Mouse (Mus musculus) left cerebral cortex, adult 2 months (tissue): ENCODE data around the gene Gm49378. TPM values are rescaled to one million over a fixed set of nuclear protein-coding genes. Genes with fewer than 3 reads are reported as not detected.

Experiments
- DNase-seq, 2 experiments: peaks; one replicate each; pipeline ENCODE4 v3.0.0; 2021 to 2022; ENCODE audit warnings: low spot score in 2 of 2, mixed read lengths in 1 of 2; ENCODE audit errors: extremely low spot score in 1 of 2
- H3K27ac ChIP-seq: fragments of 200-600 bp; 2 replicates; pipeline ENCODE4 v1.8.1; 2022
- H3K4me3 ChIP-seq: fragments of 200-600 bp; 2 replicates; pipeline ENCODE4 v1.8.1; 2022
- CTCF ChIP-seq: fragments of 200-600 bp; IDR thresholded peaks from 2 replicates; pipeline ENCODE4 v1.8.1; 2022; ENCODE audit warnings: antibody characterized with exemption, mild to moderate bottlenecking, moderate library complexity
- intact Hi-C: fragments of 180-260 bp; cut with DNase I; formaldehyde crosslinking; loops from one replicate; pipeline ENCODE4 v1.15.1; 2025
- total RNA-seq, 2 experiments: library from RNA; stranded (reverse); gene quantifications; 2 replicates each; pipeline ENCODE4 v1.2.3; 2021

Gene Gm49378
- total RNA-seq, 2 experiments from 2014 or later: 3.5 to 6.1 TPM

DNA sequence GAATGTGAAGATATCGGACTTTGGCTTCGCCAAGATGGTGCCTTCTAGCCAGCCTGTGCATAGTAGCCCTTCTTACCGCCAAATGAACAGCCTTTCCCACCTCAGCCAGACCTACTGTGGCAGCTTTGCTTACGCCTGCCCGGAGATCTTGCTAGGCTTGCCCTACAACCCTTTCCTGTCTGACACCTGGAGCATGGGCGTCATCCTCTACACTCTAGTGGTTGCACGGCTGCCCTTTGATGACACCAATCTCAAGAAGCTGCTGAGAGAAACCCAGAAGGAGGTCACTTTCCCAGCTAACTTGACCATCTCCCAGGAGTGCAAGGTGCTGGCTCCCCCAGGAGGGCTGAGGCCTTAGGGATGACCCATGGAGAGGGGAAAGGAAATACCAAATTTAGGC lies 13.8 kb upstream of the Gm49378 start:
- DNase-seq: no peak
- intact Hi-C loops: no loop called here
- Histone ChIP-seq H3K4me3 (no peak overlapping the region), H3K27ac (no peak overlapping the region)
- TF ChIP-seq CTCF: no peak

DNA sequence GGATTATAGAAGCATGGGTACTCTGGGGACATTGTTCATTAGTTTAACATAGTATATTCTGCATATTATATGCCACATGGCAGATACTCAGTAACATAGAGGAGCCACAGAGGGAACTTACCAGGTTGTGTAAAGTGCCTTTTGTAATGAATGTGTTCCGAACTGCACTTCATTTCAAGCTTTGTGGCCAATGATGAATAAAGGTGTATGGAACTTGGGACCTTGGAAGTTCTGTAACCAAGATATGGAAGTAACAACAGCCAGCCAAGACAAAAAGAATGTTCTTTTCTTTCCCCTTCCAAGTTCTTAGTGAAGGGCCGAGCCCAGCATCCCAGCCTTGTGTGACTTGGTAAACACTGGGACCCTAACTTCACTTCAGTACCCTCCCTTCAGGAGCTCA lies 12.2 kb upstream of the Gm49378 start, which contains the start of gene Tssk4:
Tssk4 (plus strand) TSS at position 301 of the 400 bp plus-strand sequence.
- no peak for DNase-seq
- Histone ChIP-seq H3K4me3 (no peak within 1 kb of the TSS), H3K27ac (no peak within 1 kb of the TSS)
- intact Hi-C loops: no loop called here
- no peak for TF ChIP-seq CTCF

DNA sequence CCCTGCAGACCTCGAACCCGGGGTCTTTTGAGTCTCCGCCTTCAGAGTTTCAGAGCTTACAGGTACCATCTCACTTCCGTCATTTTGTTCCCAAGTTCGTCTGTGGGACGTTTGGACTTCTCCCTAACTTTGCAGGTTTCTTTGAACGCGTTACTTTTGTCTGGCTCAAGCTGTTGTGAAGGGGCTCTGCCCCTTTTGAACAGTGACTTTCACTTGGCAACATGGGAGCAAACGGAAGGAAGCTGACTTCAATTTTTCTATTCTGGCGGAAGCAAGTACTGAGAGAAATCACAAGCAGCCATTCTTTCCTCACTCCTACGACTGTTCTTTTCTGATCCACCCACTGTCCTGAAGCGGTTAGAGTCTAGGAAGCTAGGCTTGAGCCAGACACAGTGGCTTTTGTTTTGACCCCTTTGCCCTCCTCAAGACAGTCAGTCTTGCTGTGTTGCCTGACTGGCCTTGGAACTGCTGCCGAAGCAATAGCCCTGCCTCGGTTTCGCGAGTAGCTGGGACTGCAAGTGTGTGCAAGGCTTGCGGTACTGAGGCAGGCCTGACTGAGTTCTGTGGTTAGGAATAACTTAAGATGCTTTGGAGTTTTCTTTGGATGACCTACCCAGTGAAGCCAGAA lies 6.7 kb upstream of the Gm49378 start:
- intact Hi-C loops: no loop called here
- DNase-seq: no peak
- Histone ChIP-seq H3K4me3 (peak overlapping the region; percentile 91), H3K27ac (no peak overlapping the region)
- TF ChIP-seq CTCF: no peak

DNA sequence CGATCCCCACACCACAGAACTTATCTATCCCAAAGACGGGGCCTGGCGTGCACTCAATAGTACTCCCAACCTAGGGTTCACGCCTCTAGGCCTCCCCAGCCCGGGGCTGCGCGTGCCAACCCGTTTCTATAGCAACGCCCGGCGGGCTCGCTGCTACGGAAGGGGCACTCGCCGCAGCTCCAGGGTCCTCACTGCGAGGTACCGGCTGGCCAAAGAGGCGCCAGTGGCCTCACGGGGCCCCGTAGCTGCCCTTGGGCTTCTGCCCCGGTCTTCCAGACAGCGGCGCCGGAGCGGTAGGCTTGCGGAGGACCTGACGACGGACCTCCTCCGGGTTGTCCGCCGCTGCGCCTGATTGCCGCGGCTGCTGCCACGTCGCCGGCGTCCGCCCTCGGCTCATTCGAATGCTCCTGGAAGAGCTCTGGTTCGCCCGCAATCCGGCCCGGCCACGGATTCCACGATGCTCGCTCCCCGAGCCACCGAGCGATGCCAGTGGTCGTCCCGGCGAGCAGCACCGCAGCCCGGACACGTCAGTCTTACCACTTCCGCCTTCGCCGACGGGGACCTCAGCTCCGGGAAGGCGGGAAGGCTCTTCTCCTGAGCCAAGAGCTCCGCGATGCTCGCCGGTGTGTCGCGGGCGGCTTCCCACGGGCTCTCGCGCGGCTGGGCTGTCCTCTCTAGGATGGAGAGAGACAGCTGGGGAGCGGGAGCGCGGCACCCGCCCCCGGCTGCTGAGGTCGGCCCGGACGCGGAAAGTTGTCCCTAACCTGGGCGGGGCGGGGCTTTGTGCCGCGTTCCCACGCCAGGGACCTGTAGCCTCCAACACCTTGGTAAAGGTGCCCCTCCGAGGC lies 5.6 kb upstream of the Gm49378 start, which contains the start of gene Tm9sf1:
Tm9sf1 (minus strand) TSS at position 747 of the 848 bp plus-strand sequence.
- Histone ChIP-seq H3K27ac (peak within 1 kb of the TSS; percentile 99), H3K4me3 (peak within 1 kb of the TSS; percentile 91)
- peak; percentile 82 to 87 for DNase-seq
- intact Hi-C loops: no loop called here
- no peak for TF ChIP-seq CTCF

DNA sequence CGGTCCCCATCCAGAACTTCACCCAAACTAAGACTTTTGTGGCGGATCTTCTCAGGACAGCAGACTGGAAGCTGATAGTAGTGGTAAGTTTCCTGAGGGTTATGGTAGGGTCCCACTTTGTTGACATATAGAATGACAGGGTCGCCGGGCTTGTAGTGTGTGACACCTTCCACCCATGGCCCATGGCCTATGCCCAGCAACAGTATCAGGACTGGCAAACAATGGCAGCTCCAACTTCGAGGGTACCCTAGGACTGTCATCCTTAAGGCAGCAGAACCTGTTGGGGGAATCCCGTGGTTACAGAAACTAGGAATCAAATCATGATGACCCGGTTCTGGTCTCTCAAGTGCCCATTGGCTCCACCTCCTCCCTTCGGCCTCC lies 5.0 kb upstream of the Gm49378 start:
- TF ChIP-seq CTCF: no peak
- intact Hi-C loops: no loop called here
- Histone ChIP-seq H3K4me3 (peak overlapping the region; percentile 91), H3K27ac (peak overlapping the region; percentile 99)
- DNase-seq: no peak

DNA sequence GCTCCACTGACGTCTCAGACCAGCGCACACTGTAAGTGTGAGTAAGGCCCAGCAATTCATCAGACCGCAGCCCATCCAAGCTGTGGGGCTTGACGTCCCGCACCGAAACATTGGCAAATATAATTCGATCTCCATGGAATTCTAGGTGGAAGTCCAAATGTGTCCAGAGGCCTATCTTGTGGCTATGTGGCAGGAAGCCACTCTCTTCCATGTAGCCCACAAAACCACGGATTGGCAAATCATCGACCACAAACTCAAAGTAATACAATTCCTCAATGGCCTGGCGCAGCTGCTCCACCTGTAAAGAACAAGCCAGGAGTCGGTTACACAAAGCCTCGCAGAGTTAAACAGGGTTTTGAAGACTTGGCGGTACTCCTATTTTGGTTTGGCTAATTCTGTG lies 3.6 kb upstream of the Gm49378 start:
- Histone ChIP-seq H3K27ac (no peak overlapping the region), H3K4me3 (no peak overlapping the region)
- intact Hi-C loops: no loop called here
- DNase-seq: no peak
- TF ChIP-seq CTCF: no peak

DNA sequence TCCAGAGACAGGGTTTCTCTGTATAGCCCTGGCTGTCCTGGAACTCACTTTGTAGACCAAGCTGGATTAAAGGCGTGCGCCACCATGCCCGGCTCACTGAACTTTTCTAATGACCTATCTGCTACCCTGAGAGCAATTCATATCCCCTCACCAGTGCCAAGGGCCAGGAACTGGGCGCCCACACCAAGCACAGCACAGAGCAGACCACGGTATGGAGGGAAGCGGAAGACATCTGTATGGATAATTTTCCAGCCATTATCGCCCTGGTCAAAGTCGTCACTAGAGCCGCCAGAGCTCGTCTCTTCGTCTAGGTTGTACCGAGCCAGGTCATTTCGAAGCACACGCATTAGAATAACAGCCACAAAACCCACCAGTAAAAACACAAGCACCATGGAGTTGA lies 3.1 kb upstream of the Gm49378 start:
- intact Hi-C loops: no loop called here
- no peak for DNase-seq
- Histone ChIP-seq H3K27ac (no peak overlapping the region), H3K4me3 (no peak overlapping the region)
- no peak for TF ChIP-seq CTCF

DNA sequence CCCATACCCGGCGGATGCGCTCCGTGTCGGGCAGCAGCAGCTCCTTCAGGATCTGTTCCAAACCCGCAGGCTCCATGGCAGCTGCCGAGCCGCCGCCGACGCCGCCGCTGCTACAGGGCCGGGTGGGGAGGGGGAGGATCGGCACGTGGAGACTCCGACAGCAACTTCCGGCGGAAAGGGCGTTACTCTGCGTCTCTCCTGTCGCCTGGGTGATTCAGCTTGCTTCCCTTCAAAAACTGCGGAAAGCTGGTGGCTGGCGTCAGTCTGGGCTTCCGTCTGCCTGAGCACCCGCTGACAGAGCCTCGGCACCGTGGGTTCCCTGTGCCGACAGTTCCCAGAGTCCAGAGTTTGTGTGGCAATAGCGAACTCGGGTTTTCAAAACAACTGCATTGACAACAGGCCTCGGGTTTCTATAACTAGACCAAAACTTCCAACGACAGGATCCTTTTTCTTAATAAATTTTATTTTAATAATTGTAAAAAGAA lies 2.1 kb downstream of the Gm49378 start, which contains the start of gene Ipo4:
Ipo4 (minus strand) TSS at position 435 of the 485 bp plus-strand sequence.
- H3K4me3 ChIP-seq: peak within 1 kb of the TSS; percentile 94
- intact Hi-C loops: no loop called here
- DNase-seq: peak; percentile 86 to 88
- no peak for TF ChIP-seq CTCF
- H3K27ac ChIP-seq: peak within 1 kb of the TSS; percentile 85

DNA sequence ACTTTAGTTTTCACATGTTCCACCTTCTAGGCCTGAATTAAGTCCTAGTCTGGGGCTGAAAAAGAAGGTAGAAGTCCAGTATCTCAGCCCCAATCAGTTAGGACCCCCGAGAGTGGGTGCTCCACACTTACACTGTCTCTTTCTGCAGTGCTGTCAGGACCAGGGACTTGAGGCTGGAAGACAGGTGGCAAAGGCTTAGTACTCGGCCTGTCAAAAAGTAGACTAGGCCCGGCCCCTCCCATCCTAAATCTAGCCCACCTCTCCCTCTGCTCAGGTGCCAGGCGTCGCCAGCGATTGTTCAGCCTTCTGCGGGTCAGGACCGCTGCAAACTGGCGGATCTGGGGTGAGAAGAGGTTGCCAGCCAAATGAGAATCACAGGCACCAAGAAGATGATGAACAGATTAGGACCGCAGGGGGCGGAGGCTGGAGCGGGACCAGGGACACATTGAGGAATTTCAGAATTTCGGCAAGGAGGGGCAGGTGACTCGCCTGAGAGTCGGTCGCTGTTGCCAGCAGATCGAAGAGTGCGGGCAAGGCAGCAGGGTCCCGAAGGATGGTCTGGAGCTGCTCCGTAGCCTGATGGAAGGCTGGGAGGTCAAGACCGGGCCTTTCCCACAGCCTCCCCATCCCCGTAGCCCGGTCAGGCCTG lies 2.7 kb downstream of the Gm49378 start:
- DNase-seq: peak in 1 of 2 experiments; percentile 34
- intact Hi-C loops: no loop called here
- Histone ChIP-seq H3K27ac (peak overlapping the region; percentile 85), H3K4me3 (peak overlapping the region; percentile 94)
- no peak for TF ChIP-seq CTCF

DNA sequence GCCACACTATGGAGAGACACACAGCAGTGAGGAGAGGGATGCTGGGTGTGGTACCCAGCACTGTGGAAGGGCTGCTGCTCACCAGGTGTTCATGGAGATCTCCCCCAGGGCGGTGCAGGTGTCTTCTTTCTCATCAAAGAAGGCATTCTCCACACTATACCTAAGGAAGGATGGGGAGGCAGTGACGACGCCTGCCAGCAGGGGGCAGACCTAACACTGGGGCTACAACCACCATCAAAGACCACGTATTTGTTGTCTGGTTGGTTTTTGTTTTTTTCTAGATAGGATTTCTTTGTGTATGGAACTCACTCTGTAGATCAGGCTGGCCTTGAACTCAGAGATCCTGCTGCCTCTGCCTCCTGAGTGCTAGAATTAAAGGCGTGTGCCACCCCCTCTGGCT lies 8.4 kb downstream of the Gm49378 start:
- Histone ChIP-seq H3K4me3 (no peak overlapping the region), H3K27ac (no peak overlapping the region)
- DNase-seq: peak in 1 of 2 experiments; percentile 33
- peak; percentile 79 for TF ChIP-seq CTCF
- intact Hi-C loops: no loop called here

DNA sequence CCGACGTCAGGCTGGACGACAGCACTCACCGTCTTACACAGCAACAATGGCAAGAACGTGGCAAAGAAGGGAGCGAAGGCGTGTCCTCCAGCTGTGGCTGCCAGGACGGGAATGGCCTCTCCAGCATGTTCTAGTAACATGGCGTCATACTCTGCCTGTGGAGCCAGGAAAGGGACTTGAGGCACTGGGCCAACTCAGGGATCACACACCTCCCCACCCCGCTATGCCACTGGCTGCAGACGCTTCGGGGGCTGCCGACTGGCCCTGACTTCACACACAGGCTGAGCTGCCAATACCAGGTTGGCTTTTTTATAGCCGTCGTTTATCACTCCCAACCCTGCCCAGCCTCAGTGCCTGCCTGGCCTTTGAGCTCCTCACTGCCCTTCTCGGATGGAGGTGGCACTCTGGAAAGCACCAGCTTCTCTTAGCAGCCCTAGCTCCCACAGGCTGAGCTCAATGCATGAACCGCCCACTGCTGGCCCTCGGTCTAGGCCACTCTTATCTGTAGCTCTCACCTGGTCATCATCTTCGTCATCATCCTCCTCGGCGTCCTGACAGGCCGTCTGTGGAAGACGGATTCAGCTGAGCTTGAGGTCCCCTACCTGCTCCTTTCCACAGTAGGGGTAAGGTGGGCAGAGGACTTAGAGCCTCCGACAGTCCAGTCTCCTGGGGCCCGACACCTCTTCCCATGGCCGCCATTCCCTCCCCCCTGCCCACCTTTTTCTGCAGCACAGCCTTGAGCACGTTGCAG lies 9.4 kb downstream of the Gm49378 start:
- intact Hi-C loops: no loop called here
- Histone ChIP-seq H3K27ac (no peak overlapping the region), H3K4me3 (no peak overlapping the region)
- no peak for DNase-seq
- no peak for TF ChIP-seq CTCF
